Mouse (Mus musculus) kidney, embryonic 16.5 days (tissue): Measurements from ENCODE around the gene Rassf10. TPM values are rescaled to one million over a fixed set of nuclear protein-coding genes. Genes with fewer than 3 reads are reported as not detected.
"Not testable (repeated sequence)": the region's sequence is repeated elsewhere in the genome, so short reads cannot be mapped to it uniquely, and the experiment has no call there.

Source experiments
- ATAC-seq: fragments of 200-750 bp; cut with Nextera tagmentation; 2 replicates; pipeline ENCODE4 v1.8.0; 2017; ENCODE audit warnings: moderate TSS enrichment; ENCODE audit not compliant: low FRiP score, low TSS enrichment
- H3K27ac ChIP-seq: fragments of 300-500 bp; sonication (generic); 2 replicates; pipeline ENCODE4 v1.5.1; 2014; ENCODE audit warnings: low read length
- H3K27me3 ChIP-seq: fragments of 300-500 bp; sonication (generic); 2 replicates; pipeline ENCODE4 v1.6.1; 2014; ENCODE audit warnings: low read length, control low read depth, mixed read lengths; ENCODE audit not compliant: insufficient read depth
- H3K36me3 ChIP-seq: fragments of 300-500 bp; sonication (generic); 2 replicates; pipeline ENCODE4 v1.6.1; 2014; ENCODE audit warnings: low read length, control low read depth, mixed read lengths; ENCODE audit not compliant: insufficient read depth
- H3K4me1 ChIP-seq: fragments of 300-500 bp; sonication (generic); 2 replicates; pipeline ENCODE4 v1.6.1; 2014; ENCODE audit warnings: low read length, control low read depth, mixed read lengths; ENCODE audit not compliant: insufficient read depth
- H3K4me2 ChIP-seq: fragments of 300-500 bp; sonication (generic); replicated peaks from 2 replicates; pipeline ENCODE4 v1.6.1; 2014; ENCODE audit warnings: low read depth, low read length
- H3K4me3 ChIP-seq: fragments of 300-500 bp; sonication (generic); 2 replicates; pipeline ENCODE4 v1.5.1; 2014; ENCODE audit warnings: mild to moderate bottlenecking, low read length
- H3K9ac ChIP-seq: fragments of 300-500 bp; sonication (generic); replicated peaks from 2 replicates; pipeline ENCODE4 v1.6.1; 2014; ENCODE audit warnings: low read length
- H3K9me3 ChIP-seq: fragments of 300-500 bp; sonication (generic); 2 replicates; pipeline ENCODE4 v1.6.1; 2016; ENCODE audit warnings: low read length, control low read depth
- WGBS: fragments of 180-500 bp; shearing (Covaris S2); extraction: QIAGEN DNeasy Blood & Tissue Kit; methylation state at CpG from one replicate; pipeline ENCODE4 v1.1.7; 2014; 5-methylcytosine and 5-hydroxymethylcytosine counted together
- polyA plus RNA-seq: library from polyadenylated mRNA; unstranded; fragments of >200 nt; fragmentation: Nextera tagmentation; extraction: Ambion mirVana; gene quantifications from 2 replicates; pipeline ENCODE4 v1.2.1, GENCODE M21; 2015

Gene Rassf10
- polyA plus RNA-seq, 1 experiment from 2014 or later = 20.4 TPM

DNA sequence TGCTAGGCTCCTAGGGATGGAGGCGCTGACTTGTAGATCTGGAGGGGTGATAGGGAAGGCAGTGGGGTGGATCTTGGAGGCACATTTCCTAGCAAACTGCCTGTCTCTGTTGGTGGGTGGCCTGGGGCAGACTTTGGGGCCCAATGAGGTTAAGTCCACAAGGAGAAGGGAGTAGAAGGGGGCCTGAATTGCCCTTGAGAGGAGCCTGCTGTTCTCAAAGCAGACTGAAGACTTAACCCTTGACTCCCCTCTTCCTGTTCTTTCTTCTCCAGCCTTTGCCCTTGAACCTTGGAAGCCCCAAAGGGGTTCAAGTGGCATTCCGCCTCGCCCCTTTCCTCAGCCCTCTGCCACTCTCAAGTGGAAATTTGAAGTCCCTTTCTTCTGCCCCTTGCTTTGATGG, 30.1 kb upstream of the Rassf10 start:
- Histone ChIP-seq H3K27me3 (no peaks in the 10 kb centered on the region), H3K9ac (no peak overlapping the region), H3K4me3 (no peak overlapping the region), H3K4me2 (no peak overlapping the region), H3K27ac (peak overlapping the region; percentile 37; the same call in 1 of the 2 replicates), H3K36me3 (no peaks in the 10 kb centered on the region), H3K4me1 (peaks cover 36% of the 10 kb centered on the region), H3K9me3 (no peaks in the 10 kb centered on the region)
- 51% methylated on average over 3 of the region's 3 CpGs for WGBS
- 0 out of 2 replicates have a peak, but pooled peaks have one; percentile 29 for ATAC-seq

DNA sequence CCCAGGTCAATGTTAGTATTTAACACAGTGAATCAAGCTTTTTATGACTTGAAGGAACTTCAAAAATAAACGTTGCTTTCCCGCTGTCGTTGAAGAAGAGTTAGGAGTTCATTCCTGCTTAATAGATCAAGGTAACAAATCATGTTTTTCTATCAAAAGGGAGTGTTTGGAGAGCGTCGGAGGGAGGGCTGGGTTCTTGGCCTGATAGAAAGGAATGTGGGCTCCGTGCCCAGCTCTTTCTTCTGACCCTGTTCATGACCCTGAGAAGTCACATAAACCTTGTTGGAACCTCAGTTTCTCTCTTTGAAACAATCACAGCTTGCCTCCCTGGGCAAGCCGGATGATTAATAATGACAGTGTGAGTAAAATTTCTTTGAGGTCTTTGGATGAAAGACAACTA, 23.1 kb upstream of the Rassf10 start:
- 4% methylated on average over 7 of the region's 7 CpGs for WGBS
- Histone ChIP-seq H3K4me1 (peaks cover 17% of the 10 kb centered on the region), H3K9me3 (no peaks in the 10 kb centered on the region), H3K9ac (no peak overlapping the region), H3K36me3 (no peaks in the 10 kb centered on the region), H3K4me3 (no peak overlapping the region), H3K27me3 (no peaks in the 10 kb centered on the region), H3K27ac (0 out of 2 replicates have a peak overlapping the region, but pooled peaks have one; percentile 40), H3K4me2 (no peak overlapping the region)
- ATAC-seq = peak; percentile 69; the same call in 1 of the 2 replicates

- not testable (repeated sequence) for H3K36me3 ChIP-seq, H3K9me3 ChIP-seq, H3K27ac ChIP-seq, H3K4me3 ChIP-seq, ATAC-seq, H3K9ac ChIP-seq, H3K4me2 ChIP-seq, H3K4me1 ChIP-seq, H3K27me3 ChIP-seq
- 74% methylated on average over 5 of the region's 5 CpGs for WGBS
These were observed 17.9 kb upstream of the Rassf10 start for GRCm38 (mm10) chr7:112935876-112936275.

DNA sequence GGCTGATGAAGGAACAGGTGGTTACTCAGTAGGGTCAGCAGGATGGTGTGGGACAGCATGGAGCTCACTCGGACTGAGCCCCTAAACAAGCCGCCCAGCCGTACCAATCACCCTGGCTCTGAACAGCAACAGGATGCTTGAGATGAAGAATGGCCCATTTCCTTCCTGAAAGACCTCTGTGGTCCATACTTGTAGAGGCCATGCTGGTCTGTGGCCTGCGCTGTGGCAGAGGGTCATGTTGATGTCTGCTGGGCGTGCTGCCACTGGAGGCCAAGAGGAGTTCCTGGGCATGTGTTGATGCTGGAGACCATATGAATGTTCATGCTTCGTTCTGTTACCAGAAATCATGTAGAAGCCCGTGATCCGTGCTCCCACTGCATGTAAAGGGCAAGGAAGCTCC, 16.7 kb upstream of the Rassf10 start:
- H3K27me3 ChIP-seq = no peaks in the 10 kb centered on the region
- no peak overlapping the region for H3K4me2 ChIP-seq
- WGBS = 79% methylated on average over 8 of the region's 8 CpGs
- H3K9me3 ChIP-seq = no peaks in the 10 kb centered on the region
- ATAC-seq = no peak
- H3K4me3 ChIP-seq = no peak overlapping the region
- H3K36me3 ChIP-seq = no peaks in the 10 kb centered on the region
- H3K9ac ChIP-seq = no peak overlapping the region
- no peak overlapping the region for H3K27ac ChIP-seq
- H3K4me1 ChIP-seq = peaks cover 5% of the 10 kb centered on the region

DNA sequence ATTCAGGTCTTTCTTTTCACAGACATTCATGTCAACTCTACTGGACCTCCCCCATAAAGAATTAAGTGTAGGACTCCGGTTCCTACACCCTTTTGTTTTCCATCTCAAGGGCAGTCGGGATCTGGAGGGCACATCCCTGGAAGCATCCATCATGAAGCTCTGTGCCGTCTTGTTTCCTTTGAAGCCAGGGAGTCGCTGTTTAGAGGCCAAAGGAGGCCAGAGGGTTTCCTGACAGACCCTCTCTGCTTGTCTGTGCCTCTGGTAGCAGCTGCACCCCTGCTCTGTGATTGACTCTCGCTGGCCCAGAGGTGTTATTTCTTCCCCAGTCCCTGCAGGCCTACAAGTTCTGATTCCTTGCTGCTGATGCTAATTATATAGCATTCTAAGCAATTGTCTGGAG, 14.8 kb upstream of the Rassf10 start:
- peaks cover 5% of the 10 kb centered on the region for H3K4me1 ChIP-seq
- no peak overlapping the region for H3K9ac ChIP-seq
- no peak for ATAC-seq
- H3K27ac ChIP-seq = no peak overlapping the region
- no peak overlapping the region for H3K4me3 ChIP-seq
- no peaks in the 10 kb centered on the region for H3K27me3 ChIP-seq
- H3K4me2 ChIP-seq = no peak overlapping the region
- WGBS = 17% methylated on average over 5 of the region's 5 CpGs
- no peaks in the 10 kb centered on the region for H3K9me3 ChIP-seq
- no peaks in the 10 kb centered on the region for H3K36me3 ChIP-seq

DNA sequence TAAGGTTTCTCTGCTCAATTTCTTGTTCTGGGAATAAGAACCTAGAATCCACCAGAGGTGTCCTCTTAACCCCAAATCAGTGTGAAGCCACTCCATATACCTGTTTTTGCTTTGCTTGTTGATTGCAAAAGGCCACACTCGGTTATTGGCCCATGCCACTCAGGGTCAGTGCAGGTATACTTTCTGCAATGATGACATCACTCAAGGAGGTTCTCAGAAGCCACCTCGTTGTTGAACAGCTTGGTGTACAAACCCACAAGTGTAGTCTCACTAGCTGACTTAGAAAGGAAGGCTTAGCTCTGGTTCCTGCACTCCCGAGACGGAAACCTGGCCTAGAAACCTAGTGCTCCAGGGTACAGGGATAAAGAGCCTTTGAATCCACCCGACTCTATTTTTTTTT, 11.2 kb upstream of the Rassf10 start:
- 67% methylated on average over 5 of the region's 5 CpGs for WGBS
- ATAC-seq = no peak
- no peaks in the 10 kb centered on the region for H3K9me3 ChIP-seq
- H3K27me3 ChIP-seq = no peaks in the 10 kb centered on the region
- H3K9ac ChIP-seq = no peak overlapping the region
- H3K36me3 ChIP-seq = no peaks in the 10 kb centered on the region
- peaks cover 5% of the 10 kb centered on the region for H3K4me1 ChIP-seq
- H3K4me3 ChIP-seq = no peak overlapping the region
- no peak overlapping the region for H3K4me2 ChIP-seq
- H3K27ac ChIP-seq = no peak overlapping the region

DNA sequence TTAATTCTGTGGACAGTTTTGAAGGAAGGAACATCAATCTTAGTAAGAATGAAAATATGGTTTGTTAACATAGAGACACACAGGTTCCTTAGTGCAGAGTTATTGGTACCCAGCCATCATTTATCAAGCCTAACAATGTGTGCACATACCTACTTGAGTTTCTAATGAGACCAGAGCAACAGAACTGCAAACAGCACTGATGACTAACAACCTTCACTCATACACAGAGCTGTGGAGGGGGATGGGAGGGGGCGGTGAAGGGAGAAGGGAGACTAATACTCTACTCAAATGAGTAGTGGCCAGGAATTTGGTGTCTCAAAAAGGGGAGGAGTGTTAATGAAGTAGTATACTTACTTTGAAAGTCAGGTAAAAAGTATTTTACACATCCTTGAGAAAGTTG, 10.7 kb upstream of the Rassf10 start:
- 68% methylated on average over 1 of the region's 1 CpGs for WGBS
- 0 out of 2 replicates have a peak, but pooled peaks cover 4% of the 10 kb centered on the region for H3K4me1 ChIP-seq
- H3K4me3 ChIP-seq = no peak overlapping the region
- no peak overlapping the region for H3K4me2 ChIP-seq
- H3K36me3 ChIP-seq = no peaks in the 10 kb centered on the region
- no peak overlapping the region for H3K9ac ChIP-seq
- no peaks in the 10 kb centered on the region for H3K9me3 ChIP-seq
- ATAC-seq = no peak
- no peak overlapping the region for H3K27ac ChIP-seq
- no peaks in the 10 kb centered on the region; the same call in 1 of the 2 replicates for H3K27me3 ChIP-seq

GRCm38 (mm10) chr7:112946706-112947105, 7.1 kb upstream of the Rassf10 start:
- H3K4me2 ChIP-seq = no peak overlapping the region
- peaks cover 7% of the 10 kb centered on the region; the same call in 1 of the 2 replicates for H3K4me1 ChIP-seq
- no peaks in the 10 kb centered on the region for H3K36me3 ChIP-seq
- H3K27ac ChIP-seq = peak overlapping the region; percentile 81
- WGBS = 36% methylated on average over 6 of the region's 6 CpGs
- no peak; the same call in 1 of the 2 replicates for ATAC-seq
- no peak overlapping the region for H3K4me3 ChIP-seq
- no peaks in the 10 kb centered on the region for H3K9me3 ChIP-seq
- H3K9ac ChIP-seq = 0 out of 2 replicates have a peak overlapping the region, but pooled peaks have one; percentile 16
- H3K27me3 ChIP-seq = peaks cover 2% of the 10 kb centered on the region

DNA sequence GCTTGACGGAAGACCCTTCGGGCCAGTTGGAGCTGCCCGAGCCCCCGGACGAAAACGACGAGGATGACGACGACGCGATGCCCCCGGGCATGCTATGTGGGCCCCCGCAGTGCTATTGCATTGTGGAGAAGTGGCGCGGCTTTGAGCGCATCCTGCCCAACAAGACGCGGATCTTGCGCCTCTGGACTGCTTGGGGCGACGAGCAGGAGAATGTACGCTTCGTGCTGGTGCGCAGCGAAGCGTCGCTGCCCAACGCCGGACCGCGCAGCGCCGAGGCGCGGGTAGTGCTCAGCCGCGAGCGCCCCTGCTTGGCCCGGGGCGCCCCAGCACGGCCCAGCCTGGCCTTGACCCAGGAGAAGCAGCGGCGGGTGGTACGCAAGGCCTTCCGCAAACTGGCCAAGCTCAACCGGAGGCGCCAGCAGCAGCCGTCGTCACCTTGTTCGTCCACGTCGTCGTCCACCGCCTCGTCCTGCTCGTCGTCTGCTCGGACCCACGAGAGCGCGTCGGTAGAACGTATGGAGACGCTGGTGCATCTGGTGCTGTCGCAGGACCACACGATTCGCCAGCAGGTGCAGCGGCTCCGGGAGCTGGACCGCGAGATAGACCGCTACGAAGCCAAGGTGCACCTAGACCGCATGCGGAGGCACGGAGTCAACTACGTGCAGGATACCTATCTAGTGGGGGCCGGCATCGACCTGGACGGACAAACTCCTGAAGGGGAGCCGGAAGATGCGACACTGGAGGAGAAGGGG, 765 bp downstream of the Rassf10 start:
- peak; percentile 37; the same call in 1 of the 2 replicates for ATAC-seq
- Histone ChIP-seq H3K9me3 (no peaks in the 10 kb centered on the region), H3K4me1 (peaks cover 29% of the 10 kb centered on the region), H3K27me3 (peaks cover 17% of the 10 kb centered on the region), H3K4me2 (peak overlapping the region; percentile 72), H3K27ac (peak overlapping the region; percentile 70), H3K4me3 (peak overlapping the region; percentile 53), H3K9ac (peak overlapping the region; percentile 78), H3K36me3 (no peaks in the 10 kb centered on the region)
- WGBS = under 1% methylated on average over 82 of the region's 82 CpGs

DNA sequence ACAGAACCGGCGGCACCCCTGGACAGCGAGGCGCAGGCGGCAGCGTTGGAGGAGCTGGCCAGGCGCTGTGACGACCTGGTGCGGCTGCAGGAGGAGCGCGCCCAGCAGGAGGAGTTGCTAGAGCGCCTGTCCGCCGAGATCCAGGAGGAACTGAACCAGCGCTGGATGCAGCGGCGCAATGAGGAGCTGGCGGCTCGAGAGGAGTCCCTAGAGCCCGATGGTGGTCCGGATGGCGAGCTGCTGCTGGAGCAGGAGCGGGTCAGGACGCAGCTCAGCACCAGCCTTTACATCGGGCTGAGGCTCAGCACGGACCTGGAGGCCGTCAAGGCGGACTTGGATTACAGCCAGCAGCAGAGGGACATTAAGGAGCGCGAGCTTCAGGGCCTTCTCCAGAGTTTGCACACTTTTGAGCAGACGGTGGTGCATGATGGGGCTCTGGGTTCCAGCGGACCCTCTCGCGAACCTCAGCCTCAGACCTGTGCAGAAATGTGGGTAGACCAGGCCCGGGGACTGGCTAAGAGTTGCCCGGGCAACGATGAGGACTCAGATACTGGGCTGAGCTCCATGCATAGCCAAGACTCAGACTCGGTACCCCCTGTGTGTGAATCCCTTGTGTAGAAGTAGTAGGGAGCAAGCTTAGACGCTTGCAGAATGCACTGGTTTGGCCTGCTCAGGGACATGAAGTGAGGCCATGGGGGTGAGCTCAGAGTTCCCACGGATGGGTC, 1.5 kb downstream of the Rassf10 start:
- H3K4me2 ChIP-seq = peak overlapping the region; percentile 72
- peaks cover 17% of the 10 kb centered on the region for H3K27me3 ChIP-seq
- H3K9ac ChIP-seq = peak overlapping the region; percentile 78
- H3K4me3 ChIP-seq = peak overlapping the region; percentile 53
- no peaks in the 10 kb centered on the region for H3K36me3 ChIP-seq
- peaks cover 29% of the 10 kb centered on the region for H3K4me1 ChIP-seq
- H3K9me3 ChIP-seq = no peaks in the 10 kb centered on the region
- H3K27ac ChIP-seq = peak overlapping the region; percentile 70
- ATAC-seq = peak; percentile 6; the same call in 1 of the 2 replicates
- WGBS = 4% methylated on average over 40 of the region's 40 CpGs
